Mouse (Mus musculus) cerebellum, adult 2 months (tissue): ENCODE results near the gene Styk1. TPM values are rescaled to one million over a fixed set of nuclear protein-coding genes. Genes with fewer than 3 reads are reported as not detected.

Experiments used
- DNase-seq, 2 experiments: peaks; one replicate each; pipeline ENCODE4 v3.0.0; 2021
- H3K27ac ChIP-seq: fragments of 200-500 bp; 2 replicates; pipeline ENCODE4 v1.5.1; 2012; ENCODE audit warnings: low read length, control low read depth, inconsistent platforms; ENCODE audit not compliant: insufficient read depth
- H3K27me3 ChIP-seq: fragments of 200-500 bp; 2 replicates; pipeline ENCODE4 v1.6.1; 2012; ENCODE audit warnings: inconsistent platforms, mild to moderate bottlenecking, low read length, moderate library complexity; ENCODE audit not compliant: control insufficient read depth, insufficient read depth
- H3K4me1 ChIP-seq: fragments of 200-500 bp; 2 replicates; pipeline ENCODE4 v1.6.1; 2011; ENCODE audit warnings: low read length; ENCODE audit not compliant: control insufficient read depth, insufficient read depth
- H3K4me3 ChIP-seq: fragments of 200-500 bp; replicated peaks from 2 replicates; pipeline ENCODE3; 2011; ENCODE audit warnings: mild to moderate bottlenecking, low read depth, low read length, control low read depth; ENCODE audit not compliant: insufficient read depth
- CTCF ChIP-seq: fragments of 200-500 bp; IDR thresholded peaks from 2 replicates; pipeline ENCODE4 v1.5.1; 2011; ENCODE audit warnings: low read depth, mild to moderate bottlenecking, control low read depth, low read length, moderate library complexity, borderline replicate concordance; ENCODE audit not compliant: insufficient read depth
- POLR2A ChIP-seq: fragments of 200-500 bp; IDR thresholded peaks from 2 replicates; pipeline ENCODE4 v1.6.1; 2011; ENCODE audit warnings: low read length, control low read depth, borderline replicate concordance; ENCODE audit not compliant: insufficient read depth
- WGBS: fragments of 180-500 bp; shearing (Covaris S2); methylation state at CpG from one replicate; pipeline ENCODE4 v1.1.7; 2018; 5-methylcytosine and 5-hydroxymethylcytosine counted together
- polyA plus RNA-seq: library from polyadenylated mRNA; depleted of rRNA; stranded (reverse); fragments of >200 nt; gene quantifications from 2 replicates; pipeline ENCODE4 v1.2.3, GENCODE M21; 2012

Styk1 gene
- polyA plus RNA-seq, 1 experiment = 0.46 TPM

DNA sequence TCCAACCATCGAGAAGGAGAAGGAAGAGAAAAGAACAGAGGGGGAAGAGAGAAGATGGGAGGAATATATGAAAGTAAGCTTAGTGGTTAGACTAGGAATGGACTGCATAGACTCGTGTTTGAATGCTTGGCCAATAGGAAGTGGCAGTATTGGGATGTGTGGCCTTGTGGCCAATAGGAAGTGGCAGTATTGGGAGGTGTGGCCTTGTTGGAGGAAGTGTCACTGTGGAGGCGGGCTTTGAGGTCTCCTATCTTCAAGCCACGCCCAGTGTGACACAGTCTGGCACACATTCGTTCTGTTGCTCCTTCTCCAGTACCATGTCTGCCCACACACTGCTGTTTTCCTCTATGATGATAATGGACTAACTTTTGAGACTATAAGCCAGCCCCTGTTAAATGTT, 7.3 kb upstream of the Styk1 start:
- no peaks in the 10 kb centered on the region; the same call in 1 of the 2 replicates for H3K27me3 ChIP-seq
- TF ChIP-seq POLR2A = no peak
- TF ChIP-seq CTCF = no peak
- DNase-seq = no peak
- no peak overlapping the region for H3K4me3 ChIP-seq
- 76% methylated on average over 5 of the region's 5 CpGs for WGBS
- no peaks in the 10 kb centered on the region for H3K4me1 ChIP-seq
- H3K27ac ChIP-seq = no peak overlapping the region

DNA sequence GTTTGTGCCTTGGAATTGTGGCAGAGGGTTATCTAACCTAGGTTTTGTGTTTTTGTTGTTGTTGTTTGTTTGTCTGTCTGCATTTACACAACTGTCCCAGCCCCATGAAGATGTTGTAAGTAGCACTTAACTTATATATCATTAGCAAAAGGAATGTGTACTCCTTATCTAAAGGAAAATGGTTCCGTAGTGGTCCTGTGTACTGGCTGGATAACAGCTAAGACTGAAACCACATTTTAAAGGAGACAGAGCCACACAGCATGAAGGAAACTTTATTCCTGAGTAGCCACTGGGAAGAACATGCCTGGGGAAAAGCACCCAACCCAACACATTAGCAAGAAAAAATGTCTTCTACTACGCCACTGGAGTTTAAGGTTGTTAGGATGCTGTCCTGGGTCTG, 6.1 kb upstream of the Styk1 start:
- no peak for DNase-seq
- Histone ChIP-seq H3K4me3 (no peak overlapping the region), H3K27me3 (no peaks in the 10 kb centered on the region; the same call in 1 of the 2 replicates), H3K27ac (no peak overlapping the region), H3K4me1 (no peaks in the 10 kb centered on the region)
- WGBS = 90% methylated on average over 2 of the region's 2 CpGs
- no peak for TF ChIP-seq POLR2A
- TF ChIP-seq CTCF = no peak

DNA sequence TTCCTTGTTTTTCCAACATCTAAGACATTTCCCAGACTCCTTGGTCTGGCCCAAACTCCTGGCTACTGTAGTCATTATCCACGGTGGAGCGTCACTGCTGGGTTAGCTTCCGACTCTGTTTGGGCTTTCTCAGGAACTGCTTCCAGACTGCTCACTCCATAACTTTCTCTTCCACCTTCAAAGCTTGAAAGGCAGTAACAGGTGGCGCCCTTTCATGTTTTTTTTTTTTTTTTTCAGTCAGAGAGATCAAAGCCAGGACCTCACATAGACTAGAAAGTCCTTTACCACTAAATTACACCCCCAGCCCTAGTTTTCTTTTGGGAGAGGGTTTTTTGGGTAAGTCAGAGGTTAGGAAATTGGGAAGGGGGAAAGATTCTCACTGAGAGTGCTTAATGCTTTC, 1.5 kb upstream of the Styk1 start:
- no peak overlapping the region for H3K27ac ChIP-seq
- no peak for DNase-seq
- no peak overlapping the region for H3K4me3 ChIP-seq
- 0 out of 2 replicates have a peak, but pooled peaks cover 2% of the 10 kb centered on the region for H3K4me1 ChIP-seq
- TF ChIP-seq CTCF = no peak
- TF ChIP-seq POLR2A = no peak
- WGBS = 80% methylated on average over 4 of the region's 4 CpGs
- no peaks in the 10 kb centered on the region; the same call in 1 of the 2 replicates for H3K27me3 ChIP-seq

DNA sequence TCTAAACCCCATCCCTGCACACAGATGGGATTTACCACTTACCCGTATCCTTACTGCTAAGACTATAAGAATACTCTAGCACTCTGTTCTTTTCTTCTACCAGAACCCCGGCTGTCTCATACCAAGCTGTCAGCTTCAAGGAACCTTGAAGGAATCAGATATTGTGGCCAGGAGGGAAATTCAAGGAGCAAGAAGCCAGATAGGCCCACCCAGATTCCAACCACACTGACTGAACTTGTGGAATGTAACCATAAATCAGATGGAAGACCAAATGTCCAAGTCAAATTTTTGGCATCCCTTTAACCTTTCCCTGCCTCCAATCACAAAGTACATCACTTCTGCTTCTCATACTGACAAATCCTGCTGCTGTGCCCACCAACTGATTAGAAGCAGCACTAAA, 6.4 kb downstream of the Styk1 start:
- no peak for DNase-seq
- Histone ChIP-seq H3K27me3 (no peaks in the 10 kb centered on the region; the same call in 1 of the 2 replicates), H3K4me3 (no peak overlapping the region), H3K4me1 (no peaks in the 10 kb centered on the region), H3K27ac (no peak overlapping the region)
- 80% methylated on average over 2 of the region's 2 CpGs for WGBS
- TF ChIP-seq POLR2A (no peak), CTCF (no peak)

DNA sequence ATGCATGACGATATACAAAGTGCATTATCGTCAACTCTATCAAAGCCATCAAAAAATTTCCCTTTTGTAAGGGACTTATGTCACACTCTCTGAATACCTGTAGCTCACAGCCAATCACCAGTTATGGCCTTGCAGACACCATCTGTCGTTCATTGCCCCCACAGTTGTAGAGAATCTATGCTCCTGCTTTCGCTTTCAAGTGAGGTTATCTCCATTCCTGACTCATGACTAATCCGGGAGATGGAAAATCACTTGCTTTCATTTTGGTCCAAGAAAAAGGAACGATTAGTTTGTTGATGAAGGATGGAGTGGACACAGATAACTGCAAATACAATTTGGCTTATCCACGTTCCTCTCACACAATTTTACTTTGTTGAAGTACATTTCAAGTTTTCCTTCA, 9.1 kb downstream of the Styk1 start:
- no peak overlapping the region for H3K27ac ChIP-seq
- no peak overlapping the region for H3K4me3 ChIP-seq
- TF ChIP-seq CTCF = no peak
- no peak for TF ChIP-seq POLR2A
- no peaks in the 10 kb centered on the region; the same call in 1 of the 2 replicates for H3K27me3 ChIP-seq
- H3K4me1 ChIP-seq = no peaks in the 10 kb centered on the region
- 80% methylated on average over 7 of the region's 7 CpGs for WGBS
- no peak for DNase-seq

DNA sequence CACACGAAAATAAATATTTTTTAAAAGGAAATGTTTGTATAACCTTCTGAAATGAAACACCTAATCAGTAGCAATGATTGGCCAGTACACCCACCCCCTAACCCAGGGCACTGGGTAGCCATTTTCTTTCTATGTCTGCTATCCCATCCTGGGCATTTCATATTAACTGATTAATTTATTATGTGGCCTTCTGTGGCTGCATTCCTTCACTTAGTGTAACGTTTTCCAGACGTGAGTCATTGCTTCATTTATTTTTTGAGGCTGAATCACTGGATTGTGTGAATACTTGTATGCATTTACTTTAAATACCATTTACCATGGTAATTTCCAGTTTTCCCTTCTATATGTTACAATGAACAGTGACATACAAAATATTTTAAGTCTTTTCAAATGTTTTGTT, 13.3 kb downstream of the Styk1 start:
- DNase-seq = no peak
- Histone ChIP-seq H3K27me3 (no peaks in the 10 kb centered on the region), H3K4me3 (no peak overlapping the region), H3K4me1 (no peaks in the 10 kb centered on the region), H3K27ac (no peak overlapping the region)
- 61% methylated on average over 3 of the region's 3 CpGs for WGBS
- TF ChIP-seq CTCF (no peak), POLR2A (no peak)

DNA sequence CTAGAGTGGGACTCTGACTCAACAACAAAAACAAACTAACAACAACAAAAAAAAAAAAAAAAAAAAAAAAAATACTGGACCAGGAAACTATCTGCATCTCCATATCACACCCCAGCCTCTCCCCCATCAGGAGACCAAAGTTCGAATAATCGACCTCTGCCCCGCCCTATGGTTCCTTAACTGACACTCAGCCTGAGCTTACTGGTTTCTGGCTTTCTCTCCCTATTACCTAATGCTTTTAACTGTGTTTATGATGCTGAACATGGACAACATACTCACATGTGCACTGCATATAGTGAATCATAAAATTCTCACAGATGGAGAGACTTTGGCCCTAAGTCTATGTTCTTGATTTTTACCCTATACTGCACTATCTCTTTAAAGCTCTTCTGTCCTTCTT, 14.1 kb downstream of the Styk1 start:
- TF ChIP-seq CTCF (no peak), POLR2A (no peak)
- no peaks in the 10 kb centered on the region for H3K4me1 ChIP-seq
- 93% methylated on average over 3 of the region's 3 CpGs for WGBS

DNA sequence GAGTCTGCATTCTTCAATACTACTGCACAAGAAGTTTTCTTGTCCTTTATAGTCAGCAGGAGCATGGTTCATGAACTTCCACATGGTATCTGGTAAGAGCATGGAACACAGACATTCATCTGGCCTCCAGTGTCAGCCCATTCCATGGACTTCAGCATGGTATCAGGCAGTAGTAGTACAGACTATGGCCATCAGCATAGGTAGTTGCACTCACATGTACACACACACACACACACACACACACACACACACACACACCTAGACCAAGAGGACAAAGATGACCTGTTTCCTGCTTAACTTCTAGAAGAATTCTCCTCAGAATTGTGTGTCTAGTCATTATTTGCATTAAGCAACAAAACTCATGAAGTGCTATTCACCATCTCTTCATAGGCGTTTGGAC, 14.6 kb downstream of the Styk1 start:
- H3K4me3 ChIP-seq = no peak overlapping the region
- no peaks in the 10 kb centered on the region for H3K4me1 ChIP-seq
- 74% methylated on average over 1 of the region's 1 CpGs for WGBS
- DNase-seq = no peak
- no peak for TF ChIP-seq POLR2A
- TF ChIP-seq CTCF = no peak
- H3K27me3 ChIP-seq = no peaks in the 10 kb centered on the region
- H3K27ac ChIP-seq = no peak overlapping the region

More for the DNA sequence above, 14.1 kb downstream of the Styk1 start:
- no peak overlapping the region for H3K4me3 ChIP-seq
- no peaks in the 10 kb centered on the region for H3K27me3 ChIP-seq
- DNase-seq = no peak
- no peak overlapping the region for H3K27ac ChIP-seq
